Mouse (Mus musculus): ENCODE measurements around the gene Batf2.

DNA sequence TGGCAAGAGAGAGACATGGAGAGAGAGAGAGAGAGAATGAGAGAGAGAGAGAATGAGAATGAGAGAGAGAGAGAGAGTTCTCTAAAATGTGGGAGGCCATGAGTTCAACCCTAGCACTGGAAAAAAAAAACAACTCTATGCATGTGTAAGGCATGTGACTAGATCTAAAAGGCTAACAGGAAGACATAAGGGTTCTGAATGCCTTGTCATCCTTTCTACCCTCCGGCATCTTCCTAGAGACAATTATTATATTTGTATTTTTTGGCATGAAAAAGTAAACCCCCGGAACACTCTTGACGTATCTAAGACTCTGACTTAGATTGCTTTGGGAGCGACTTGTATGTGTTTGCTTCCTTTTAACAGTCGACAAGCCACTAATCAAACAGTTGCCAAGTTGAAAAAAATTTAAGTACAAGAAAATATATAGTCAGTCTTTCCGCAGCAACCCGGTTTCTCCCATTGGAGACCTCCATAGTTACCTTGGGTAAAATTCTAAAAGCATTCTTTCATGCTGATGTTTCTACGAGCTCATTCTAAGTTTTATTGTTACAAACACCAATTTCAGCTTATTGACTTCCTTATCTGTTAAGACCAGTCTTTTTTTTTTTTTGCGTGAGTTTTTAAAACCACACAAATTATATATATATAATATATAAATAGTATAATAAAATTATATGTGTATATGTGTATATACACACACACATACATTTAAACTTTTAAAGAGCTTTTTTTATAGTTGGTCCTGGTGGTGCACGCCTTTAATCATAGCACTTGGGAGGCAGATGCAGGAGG, 13.8 kb upstream of the Batf2 start:
- no peak for TF ChIP-seq CTCF (IDR thresholded peaks at IDR 0.05; ENCODE audit: low read depth)
- TF ChIP-seq EP300 (IDR thresholded peaks at IDR 0.05; ENCODE audit: low read depth) = no peak

Measured in liver, postnatal 0 days (tissue).